Mouse (Mus musculus): Measurements from ENCODE around the gene Ccdc153. TPM values are rescaled to one million over a fixed set of nuclear protein-coding genes. Genes with fewer than 3 reads are reported as not detected.

Gene Ccdc153
- total RNA-seq, 2 experiments from 2014 or later = not detected

GRCm38 (mm10) chr9:44269973-44270372, 29.5 kb downstream of the Ccdc153 start:
- ATAC-seq (ENCODE audit: poor library complexity, severe bottlenecking) = no peak

GRCm38 (mm10) chr9:44283183-44283582, 42.7 kb downstream of the Ccdc153 start:
- ATAC-seq (ENCODE audit: poor library complexity, severe bottlenecking) = no peak

- peak; percentile 39 for ATAC-seq (ENCODE audit: poor library complexity, severe bottlenecking)
Observed at GRCm38 (mm10) chr9:44286256-44286850, 45.9 kb downstream of the Ccdc153 start.

- 0 out of 2 replicates have a peak, but pooled peaks have one; percentile 5 for ATAC-seq (ENCODE audit: poor library complexity, severe bottlenecking)
Observed at GRCm38 (mm10) chr9:44287003-44287400, 46.5 kb downstream of the Ccdc153 start.

- peak; percentile 25; the same call in 1 of the 2 replicates for ATAC-seq (ENCODE audit: poor library complexity, severe bottlenecking)
Observed at GRCm38 (mm10) chr9:44287401-44288075, 47.1 kb downstream of the Ccdc153 start.

- ATAC-seq (ENCODE audit: poor library complexity, severe bottlenecking) = peak; percentile 41
Observed at GRCm38 (mm10) chr9:44288076-44288958, 47.8 kb downstream of the Ccdc153 start, which contains the start of gene Abcg4. TSS of gene Abcg4 (minus strand) at chr9:44288615.

- no peak for ATAC-seq (ENCODE audit: poor library complexity, severe bottlenecking)
Observed at GRCm38 (mm10) chr9:44288959-44289291, 48.4 kb downstream of the Ccdc153 start.

DNA sequence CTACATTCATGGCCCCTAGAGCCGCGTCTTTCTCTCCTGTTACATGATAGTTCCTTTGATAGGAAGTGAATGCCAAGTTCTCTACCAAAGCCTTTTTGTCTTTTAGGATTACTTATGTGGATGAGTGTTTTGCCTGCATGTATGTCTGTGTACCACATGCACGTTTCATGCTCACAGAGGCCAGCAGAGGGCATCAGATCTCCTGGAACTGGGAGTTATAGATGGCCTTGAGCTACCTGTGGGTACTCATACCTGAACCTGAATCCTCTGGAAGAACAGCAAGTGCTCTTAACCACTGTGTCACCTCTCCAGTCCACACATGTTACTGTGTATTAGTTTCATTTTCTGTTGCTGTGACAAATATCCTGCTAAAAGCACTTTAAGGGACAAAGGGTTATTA, 52.0 kb downstream of the Ccdc153 start:
- ATAC-seq (ENCODE audit: poor library complexity, severe bottlenecking) = peak; percentile 72

Other genes with a start within 250 kb of the Ccdc153 start
- 16.0 and 16.7 TPM in 2 replicates for gene Thy1, start 197.3 kb upstream of the Ccdc153 start, total RNA-seq (2015)
- 7.5 and 10.5 TPM in 2 replicates for gene Thy1, start 197.3 kb upstream of the Ccdc153 start, total RNA-seq (2017)
- 1.3 and 4.5 TPM in 2 replicates for gene Usp2, start 173.7 kb upstream of the Ccdc153 start, total RNA-seq (2015)
- gene Usp2, start 173.7 kb upstream of the Ccdc153 start, total RNA-seq (2017) = 1.1 and 1.3 TPM in 2 replicates
- not detected in 2 replicates for gene Mfrp, start 138.9 kb upstream of the Ccdc153 start, total RNA-seq (2015)
- gene Mfrp, start 138.9 kb upstream of the Ccdc153 start, total RNA-seq (2017) = 0.24 TPM in 1 of 2 replicates, not detected in the other
- gene C1qtnf5, start 133.4 kb upstream of the Ccdc153 start, total RNA-seq (2015) = 0.27 TPM in 1 of 2 replicates, not detected in the other
- gene C1qtnf5, start 133.4 kb upstream of the Ccdc153 start, total RNA-seq (2017) = 0.40 TPM in 1 of 2 replicates, not detected in the other
- not detected in 2 replicates for gene Gm49380, start 127.2 kb upstream of the Ccdc153 start, total RNA-seq (2015)
- not detected in 2 replicates for gene Gm49380, start 127.2 kb upstream of the Ccdc153 start, total RNA-seq (2017)
- 35.9 and 36.7 TPM in 2 replicates for gene Rnf26, start 127.2 kb upstream of the Ccdc153 start, total RNA-seq (2015)
- 16.3 and 20.9 TPM in 2 replicates for gene Rnf26, start 127.2 kb upstream of the Ccdc153 start, total RNA-seq (2017)
- 1.6 TPM in 2 replicates for gene Mcam, start 106.2 kb upstream of the Ccdc153 start, total RNA-seq (2015)
- gene Mcam, start 106.2 kb upstream of the Ccdc153 start, total RNA-seq (2017) = 3.2 and 5.8 TPM in 2 replicates
- 179 and 180 TPM in 2 replicates for gene Cbl, start 6.6 kb upstream of the Ccdc153 start, total RNA-seq (2015)
- 45.3 and 70.2 TPM in 2 replicates for gene Cbl, start 6.6 kb upstream of the Ccdc153 start, total RNA-seq (2017)
- 0.07 and 0.34 TPM in 2 replicates for gene Pdzd3, start 10.8 kb downstream of the Ccdc153 start, total RNA-seq (2015)
- gene Pdzd3, start 10.8 kb downstream of the Ccdc153 start, total RNA-seq (2017) = not detected in 2 replicates
- gene Nlrx1, start 27.9 kb downstream of the Ccdc153 start, total RNA-seq (2015) = 9.5 and 13.1 TPM in 2 replicates
- gene Nlrx1, start 27.9 kb downstream of the Ccdc153 start, total RNA-seq (2017) = 12.1 and 12.4 TPM in 2 replicates
- gene Abcg4, start 47.9 kb downstream of the Ccdc153 start, total RNA-seq (2015) = 1.3 and 3.9 TPM in 2 replicates
- gene Abcg4, start 47.9 kb downstream of the Ccdc153 start, total RNA-seq (2017) = 1.1 and 1.7 TPM in 2 replicates
- gene Hinfp, start 65.0 kb downstream of the Ccdc153 start, total RNA-seq (2015) = 12.3 and 18.4 TPM in 2 replicates
- gene Hinfp, start 65.0 kb downstream of the Ccdc153 start, total RNA-seq (2017) = 13.1 and 15.3 TPM in 2 replicates
- gene C2cd2l, start 79.6 kb downstream of the Ccdc153 start, total RNA-seq (2015) = 12.0 and 16.4 TPM in 2 replicates
- gene C2cd2l, start 79.6 kb downstream of the Ccdc153 start, total RNA-seq (2017) = 11.0 and 13.4 TPM in 2 replicates
- gene Dpagt1, start 85.3 kb downstream of the Ccdc153 start, total RNA-seq (2015) = 37.7 and 39.4 TPM in 2 replicates
- 15.2 and 17.4 TPM in 2 replicates for gene Dpagt1, start 85.3 kb downstream of the Ccdc153 start, total RNA-seq (2017)
- gene H2afx, start 94.0 kb downstream of the Ccdc153 start, total RNA-seq (2015) = 136 and 144 TPM in 2 replicates
- gene H2afx, start 94.0 kb downstream of the Ccdc153 start, total RNA-seq (2017) = 239 and 262 TPM in 2 replicates
- gene Hmbs, start 103.6 kb downstream of the Ccdc153 start, total RNA-seq (2015) = 63.1 and 83.4 TPM in 2 replicates
- gene Hmbs, start 103.6 kb downstream of the Ccdc153 start, total RNA-seq (2017) = 31.2 and 41.1 TPM in 2 replicates
- 19.2 and 19.4 TPM in 2 replicates for gene Vps11, start 121.0 kb downstream of the Ccdc153 start, total RNA-seq (2015)
- 22.7 and 26.8 TPM in 2 replicates for gene Vps11, start 121.0 kb downstream of the Ccdc153 start, total RNA-seq (2017)
- gene Hyou1, start 138.8 kb downstream of the Ccdc153 start, total RNA-seq (2015) = 27.2 and 29.7 TPM in 2 replicates
- 48.3 and 49.7 TPM in 2 replicates for gene Hyou1, start 138.8 kb downstream of the Ccdc153 start, total RNA-seq (2017)
- 19.7 and 23.5 TPM in 2 replicates for gene Slc37a4, start 156.2 kb downstream of the Ccdc153 start, total RNA-seq (2015)
- 14.8 and 28.3 TPM in 2 replicates for gene Slc37a4, start 156.2 kb downstream of the Ccdc153 start, total RNA-seq (2017)
- gene Rps25, start 166.5 kb downstream of the Ccdc153 start, total RNA-seq (2015) = 2,100 and 2,121 TPM in 2 replicates
- 1,309 and 1,413 TPM in 2 replicates for gene Rps25, start 166.5 kb downstream of the Ccdc153 start, total RNA-seq (2017)
- 91.3 and 95.4 TPM in 2 replicates for gene Trappc4, start 166.9 kb downstream of the Ccdc153 start, total RNA-seq (2015)
- 24.1 and 32.5 TPM in 2 replicates for gene Trappc4, start 166.9 kb downstream of the Ccdc153 start, total RNA-seq (2017)
- 24.5 TPM in 2 replicates for gene Ccdc84, start 177.9 kb downstream of the Ccdc153 start, total RNA-seq (2015)
- gene Ccdc84, start 177.9 kb downstream of the Ccdc153 start, total RNA-seq (2017) = 19.8 and 27.1 TPM in 2 replicates
- gene Foxr1, start 200.5 kb downstream of the Ccdc153 start, total RNA-seq (2015) = not detected in 2 replicates
- gene Foxr1, start 200.5 kb downstream of the Ccdc153 start, total RNA-seq (2017) = not detected in 2 replicates
- not detected in 2 replicates for gene Upk2, start 214.3 kb downstream of the Ccdc153 start, total RNA-seq (2015)
- gene Upk2, start 214.3 kb downstream of the Ccdc153 start, total RNA-seq (2017) = not detected in 2 replicates
- 6.0 TPM in 2 replicates for gene Bcl9l, start 242.1 kb downstream of the Ccdc153 start, total RNA-seq (2015)
- gene Bcl9l, start 242.1 kb downstream of the Ccdc153 start, total RNA-seq (2017) = 2.6 and 3.0 TPM in 2 replicates

All from megakaryocyte, adult 5-6 weeks (primary cell).